Mouse (Mus musculus) layer of hippocampus, adult 8-10 months (tissue): ENCODE data around the gene Tbc1d2b. TPM values are rescaled to one million over a fixed set of nuclear protein-coding genes. Genes with fewer than 3 reads are reported as not detected.

Source experiments
- DNase-seq, 2 experiments: peaks; one replicate each; pipeline ENCODE4 v3.0.0; 2022; ENCODE audit warnings: low spot score in 2 of 2
- total RNA-seq, 4 experiments: library from RNA; stranded (reverse); gene quantifications; 2 replicates each; pipeline ENCODE4 v1.2.4; 2022

Tbc1d2b gene
- total RNA-seq, 4 experiments from 2014 or later = 10.6 to 16.8 (median 14.6) TPM

DNA sequence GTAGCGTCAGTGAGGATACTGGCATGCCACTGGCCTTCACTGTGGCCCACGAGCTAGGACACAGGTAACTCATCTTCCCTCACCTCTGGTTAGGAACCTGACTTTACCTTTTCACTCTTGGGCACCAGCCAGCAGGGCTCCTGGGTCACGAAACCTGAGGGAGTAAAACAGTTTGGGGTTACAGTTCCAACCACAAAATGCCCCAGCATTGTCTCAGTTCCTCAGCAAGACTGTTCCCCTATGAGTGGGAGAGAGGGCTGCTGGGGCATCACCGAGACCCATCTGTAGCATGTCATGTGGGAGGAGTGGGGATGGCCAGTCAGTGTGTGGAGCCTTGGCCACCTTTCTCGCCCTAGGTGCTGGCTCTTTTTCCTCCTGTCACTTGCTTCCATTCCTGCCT lies 91.2 kb downstream of the Tbc1d2b start:
- DNase-seq = no peak

DNA sequence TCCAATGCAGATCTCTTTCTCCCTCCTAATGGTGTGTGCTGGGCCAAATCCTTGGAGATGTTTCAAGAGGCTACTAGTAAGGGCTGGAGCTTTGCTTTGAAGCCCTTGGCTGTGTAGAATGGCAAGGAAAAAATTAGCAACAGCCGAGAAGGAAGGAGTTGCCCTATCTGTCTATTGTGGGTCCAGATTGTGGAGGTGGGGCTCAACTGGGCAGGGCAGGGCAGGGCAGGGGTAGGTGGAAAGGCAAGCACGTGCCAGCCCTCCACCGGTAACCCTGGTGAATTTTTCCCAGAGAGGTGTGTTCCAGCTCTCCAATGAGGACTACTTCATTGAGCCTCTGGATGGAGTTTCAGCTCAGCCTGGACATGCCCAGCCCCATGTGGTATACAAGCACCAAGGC lies 97.3 kb downstream of the Tbc1d2b start:
- DNase-seq = no peak

DNA sequence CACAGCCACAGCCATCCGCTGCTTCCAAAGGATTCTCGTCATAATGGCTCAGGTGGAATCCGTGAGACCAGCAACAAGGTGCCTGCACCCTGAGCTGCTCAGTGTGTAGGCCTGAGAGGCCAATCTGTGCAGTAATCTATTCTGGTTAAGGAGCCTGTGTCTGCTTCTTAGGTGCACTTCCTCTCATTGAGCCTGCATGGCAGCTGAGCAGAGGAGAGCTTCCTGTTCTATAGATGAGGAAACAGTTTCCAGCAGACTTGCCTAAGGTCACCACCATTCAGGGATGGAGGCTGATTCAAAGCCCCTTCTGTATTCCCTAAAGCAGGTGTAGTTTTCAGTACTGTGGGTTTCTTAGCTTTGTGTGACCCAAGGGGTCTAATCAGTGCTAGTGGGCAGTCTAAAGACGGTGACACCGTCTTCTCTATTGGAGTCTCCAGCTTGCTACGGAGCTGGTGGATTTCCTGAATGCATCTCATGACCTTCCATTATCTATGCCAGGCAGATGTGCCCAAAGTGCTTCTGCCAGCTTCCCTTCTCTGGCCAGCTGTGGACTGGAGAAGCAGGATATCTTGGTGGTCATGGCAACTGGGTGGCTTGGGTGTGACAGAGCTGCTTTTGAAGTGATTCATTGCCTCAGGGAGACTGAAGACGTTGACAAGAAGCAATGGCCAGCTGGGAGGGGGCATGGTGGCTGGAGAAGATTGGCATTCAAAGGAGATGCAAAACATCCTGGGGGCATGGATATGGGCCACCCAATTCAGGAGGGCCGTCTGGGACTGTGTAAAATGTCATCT lies 97.9 kb downstream of the Tbc1d2b start:
- DNase-seq = no peak

DNA sequence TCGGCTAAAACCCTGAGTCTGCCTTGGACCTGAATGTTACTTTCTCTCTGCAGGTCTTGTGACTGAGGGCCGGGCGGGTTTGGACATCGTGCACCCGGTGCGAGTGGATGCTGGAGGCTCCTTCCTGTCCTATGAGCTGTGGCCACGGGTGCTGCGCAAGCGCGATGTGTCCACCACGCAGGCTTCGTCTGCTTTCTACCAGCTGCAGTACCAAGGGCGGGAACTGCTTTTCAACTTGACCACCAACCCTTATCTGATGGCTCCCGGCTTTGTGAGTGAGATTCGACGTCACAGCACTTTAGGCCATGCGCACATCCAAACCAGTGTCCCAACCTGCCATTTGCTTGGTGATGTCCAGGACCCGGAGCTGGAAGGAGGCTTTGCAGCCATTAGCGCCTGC lies 99.2 kb downstream of the Tbc1d2b start:
- DNase-seq = no peak

DNA sequence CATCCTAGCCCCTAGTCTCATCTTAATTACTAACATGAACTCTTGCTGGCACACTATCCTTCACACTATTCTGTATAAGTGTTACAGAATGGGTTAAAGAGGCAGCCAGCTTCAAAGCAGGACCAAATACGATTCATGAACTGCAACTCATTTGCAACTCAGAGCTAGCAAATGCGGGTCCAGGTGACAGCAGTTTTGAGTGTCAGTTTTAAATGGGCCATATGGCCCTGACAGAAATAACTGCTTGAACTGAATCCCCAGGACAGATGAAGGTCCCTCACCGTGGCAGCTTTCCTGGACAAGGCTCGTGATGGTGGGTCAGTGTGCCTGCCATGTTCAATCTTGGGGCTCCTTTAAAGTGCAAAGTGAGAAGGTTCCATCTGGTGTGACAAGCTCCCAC lies 100.6 kb downstream of the Tbc1d2b start:
- DNase-seq = no peak

DNA sequence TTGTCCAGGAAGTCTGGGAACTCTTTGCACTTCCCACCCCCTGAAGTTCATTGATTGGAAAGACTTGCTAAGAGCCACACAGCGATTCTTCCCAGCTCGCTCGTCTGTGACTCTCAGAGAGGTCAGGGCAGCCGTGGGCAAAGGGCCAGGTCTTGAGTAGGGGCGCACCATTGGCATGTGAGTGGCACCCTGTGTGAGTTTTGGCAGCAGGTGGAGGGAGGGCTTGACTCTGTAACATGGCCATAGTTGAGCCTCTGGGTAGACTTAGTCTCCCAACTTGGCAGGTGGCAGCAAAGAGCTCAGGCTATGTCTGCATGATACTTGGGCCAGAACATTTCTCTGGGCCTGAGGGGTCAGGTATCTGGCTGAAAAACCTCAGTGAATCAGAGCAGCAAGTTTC lies 104.0 kb downstream of the Tbc1d2b start:
- no peak for DNase-seq

DNA sequence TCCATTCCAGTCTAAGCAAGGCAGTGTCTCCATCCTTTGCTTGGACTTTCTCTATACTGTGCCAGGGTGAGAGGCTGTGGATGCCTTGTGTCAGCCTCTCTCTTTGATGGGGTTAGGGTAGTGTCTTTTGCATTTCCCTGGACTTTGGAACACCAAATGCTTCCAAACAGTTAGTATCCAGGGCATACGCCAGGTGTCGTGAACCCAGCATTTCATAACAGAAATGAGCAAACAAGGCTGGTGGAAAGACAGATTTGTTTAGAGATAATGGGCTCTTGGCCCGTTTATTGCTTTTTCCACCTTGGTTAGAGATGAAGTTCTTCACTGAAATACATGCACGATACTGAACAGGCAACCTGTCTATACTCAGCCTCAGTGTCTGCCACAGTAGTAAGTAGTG lies 105.0 kb downstream of the Tbc1d2b start:
- no peak for DNase-seq

DNA sequence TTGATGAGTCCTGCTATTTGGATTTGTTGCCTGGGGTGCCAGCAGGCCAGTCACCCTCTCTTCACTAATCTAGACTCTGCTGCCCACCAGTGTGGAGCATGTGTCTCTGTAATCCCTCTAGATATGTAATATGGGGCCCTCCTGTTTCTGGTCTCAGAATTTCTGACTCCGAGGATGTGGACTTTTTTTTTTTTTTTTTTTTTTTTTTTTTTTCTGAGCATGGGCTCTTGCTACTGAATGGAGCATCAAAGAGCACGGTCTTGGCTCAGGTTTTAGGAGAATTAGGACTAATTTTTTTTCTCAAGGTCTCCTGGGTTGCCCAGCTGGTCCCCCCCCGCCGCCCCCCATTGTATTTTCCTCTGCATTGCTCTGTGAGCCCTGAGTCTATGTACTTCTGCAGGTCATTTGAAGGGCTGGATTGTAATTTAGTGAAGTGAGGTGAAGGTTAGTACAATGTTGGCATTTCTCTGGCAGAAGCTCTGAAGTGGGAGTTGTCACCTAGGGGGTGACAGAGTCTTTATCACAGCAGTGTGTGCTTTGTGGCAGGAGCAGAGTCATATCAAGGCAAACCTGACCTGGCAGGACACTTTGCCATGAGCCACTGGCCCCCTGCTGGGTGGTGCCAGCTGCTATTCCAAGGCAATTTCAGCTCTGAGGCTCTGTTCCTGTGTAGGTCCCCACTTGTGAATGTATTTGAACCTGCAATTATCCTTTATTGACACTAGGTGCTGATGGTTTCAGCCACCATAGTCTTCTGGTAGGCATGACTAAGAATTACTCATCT lies 105.7 kb downstream of the Tbc1d2b start:
- DNase-seq = no peak

DNA sequence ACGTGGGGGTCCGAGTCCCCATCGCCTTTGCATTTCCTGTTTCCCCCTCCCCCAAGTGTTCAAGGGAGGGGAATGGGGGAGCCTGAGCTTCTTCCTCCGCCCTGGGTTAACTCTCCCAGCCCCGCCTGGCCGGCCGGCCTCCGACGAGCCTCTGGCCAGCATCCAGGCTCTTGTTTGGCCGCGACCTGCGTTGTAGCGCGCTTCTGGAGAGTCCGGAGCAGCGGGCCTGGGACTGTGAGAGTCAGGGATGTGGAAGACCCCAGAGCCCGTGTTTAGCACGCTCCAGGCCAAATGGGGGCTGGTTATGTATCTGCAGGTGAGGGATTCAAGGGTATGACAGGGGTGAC lies 106.9 kb downstream of the Tbc1d2b start:
- DNase-seq = no peak

DNA sequence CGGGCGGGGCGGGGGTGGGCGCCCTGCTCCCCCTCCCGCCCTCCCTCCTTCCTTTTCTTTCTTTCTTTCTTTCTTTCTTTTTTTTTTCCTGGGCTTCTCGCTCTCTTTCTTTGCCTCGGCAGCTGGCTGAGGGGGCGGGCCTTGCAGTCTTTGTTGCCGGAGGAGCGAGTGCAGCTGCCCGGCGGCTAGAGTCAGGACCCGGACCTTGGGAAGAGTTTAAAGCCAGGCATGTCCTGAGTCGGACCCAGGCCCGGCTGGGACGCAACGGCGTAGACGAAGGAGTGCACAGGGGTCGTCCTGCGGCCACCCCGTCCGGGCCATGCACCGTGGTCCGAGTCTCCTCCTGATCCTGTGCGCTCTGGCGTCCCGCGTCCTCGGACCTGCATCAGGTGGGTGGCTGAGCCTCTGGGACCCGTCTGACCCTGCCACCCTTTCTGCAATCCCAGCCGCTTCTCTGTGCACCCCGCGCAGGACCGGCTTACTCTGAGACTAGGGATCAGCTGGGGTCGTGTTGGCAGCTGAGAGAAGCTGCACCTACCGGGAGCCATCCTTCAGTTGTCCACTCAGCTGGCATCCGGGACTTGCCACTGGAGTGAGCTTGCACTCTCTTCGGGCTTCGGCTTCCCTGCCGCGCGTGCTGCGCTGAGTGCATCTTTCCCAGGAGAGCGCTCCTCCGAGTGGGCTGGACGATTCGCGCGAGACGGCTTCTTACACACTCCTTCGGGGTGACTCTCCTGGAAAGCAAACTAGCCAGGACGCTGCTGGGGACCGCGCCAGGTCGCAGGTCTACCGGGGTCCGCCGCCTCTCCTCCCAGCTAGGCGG lies 107.5 kb downstream of the Tbc1d2b start, which contains the start of gene Adamts7:
Adamts7 (plus strand) TSS at position 144 of the 823 bp plus-strand sequence.
- no peak for DNase-seq

DNA sequence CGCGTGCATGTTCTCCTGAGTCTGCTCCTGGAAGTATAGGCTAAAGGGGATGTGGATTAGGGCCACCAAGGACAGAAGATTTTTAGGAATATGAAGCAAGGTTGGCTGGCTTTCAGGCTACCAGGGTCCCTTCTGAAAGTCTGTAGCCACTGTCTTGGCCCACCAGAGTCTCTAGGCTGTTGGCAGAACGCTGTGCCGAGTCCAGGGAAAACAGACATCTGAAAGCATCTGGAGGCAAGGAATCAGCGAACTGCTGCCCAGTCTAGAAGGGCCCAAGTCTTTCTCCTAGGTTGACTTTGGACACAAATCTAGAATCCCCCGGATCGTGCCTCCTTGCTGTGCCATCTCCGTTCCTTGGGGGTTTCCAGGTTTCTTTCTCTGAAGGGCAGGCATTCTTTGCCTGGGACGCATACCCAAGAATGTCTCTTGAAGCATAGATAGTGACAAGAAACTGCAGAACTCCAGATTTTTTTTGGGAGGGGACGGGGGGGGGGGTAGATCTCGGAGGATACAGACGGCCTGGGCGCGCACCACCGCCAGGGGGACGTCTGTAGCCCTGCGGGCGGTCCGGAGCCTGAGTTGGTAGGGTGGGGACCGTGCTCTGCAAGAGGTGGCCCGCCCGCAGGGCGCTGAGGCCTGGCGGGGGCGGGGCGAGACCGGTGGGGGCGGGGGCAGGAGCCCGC lies 108.2 kb downstream of the Tbc1d2b start:
- DNase-seq = no peak

Other genes starting within 250 kb of the Tbc1d2b start
- gene Ctsh, start 216.7 kb downstream of the Tbc1d2b start, total RNA-seq = 10 to 100 TPM; 11.7 to 56.6 (median 34.5) TPM
- gene Morf4l1, start 156.0 kb downstream of the Tbc1d2b start, total RNA-seq = 100 to 1,000 TPM; 417 to 460 (median 434) TPM
- gene Adamts7, start 107.7 kb downstream of the Tbc1d2b start, total RNA-seq = under 1 TPM; 0.31 to 0.81 (median 0.42) TPM